Mouse (Mus musculus) hindlimb bud, embryonic 11.5 days (tissue): ENCODE data around the gene Tcta.
"Not testable (repeated sequence)": the region's sequence is repeated elsewhere in the genome, so short reads cannot be mapped to it uniquely, and the experiment has no call there.

Source experiments
- DNase-seq: peaks from one replicate; pipeline ENCODE4 v3.0.0-alpha.2; 2012; ENCODE audit warnings: low read depth, low spot score; ENCODE audit errors: extremely low spot score

Gene Tcta

GRCm38 (mm10) chr9:108272691-108273090 is 33.3 kb downstream of the Tcta start:
- DNase-seq: no peak

- DNase-seq: no peak
Observed at GRCm38 (mm10) chr9:108271941-108272340, 34.0 kb downstream of the Tcta start.

- DNase-seq: not testable (repeated sequence)
Observed at GRCm38 (mm10) chr9:108268701-108269100, 37.3 kb downstream of the Tcta start.

GRCm38 (mm10) chr9:108267691-108268090 is 38.3 kb downstream of the Tcta start:
- DNase-seq: no peak

- no peak for DNase-seq
Observed at GRCm38 (mm10) chr9:108266261-108266935, 39.6 kb downstream of the Tcta start.

GRCm38 (mm10) chr9:108264191-108264921 is 41.6 kb downstream of the Tcta start:
- peak; percentile 8 for DNase-seq

GRCm38 (mm10) chr9:108263690-108264190 is 42.2 kb downstream of the Tcta start, which contains the start of gene Dag1:
TSS of gene Dag1 (minus strand) at chr9:108263958.
- peak; percentile 79 for DNase-seq

- DNase-seq: no peak
Observed at GRCm38 (mm10) chr9:108263131-108263681, 42.8 kb downstream of the Tcta start.

GRCm38 (mm10) chr9:108262494-108263049 is 43.4 kb downstream of the Tcta start:
- no peak for DNase-seq

- no peak for DNase-seq
Observed at GRCm38 (mm10) chr9:108261865-108262264, 44.1 kb downstream of the Tcta start.

- no peak for DNase-seq
Observed at GRCm38 (mm10) chr9:108260526-108260925, 45.4 kb downstream of the Tcta start.
